Mouse (Mus musculus) subcutaneous adipose tissue, adult 2 months (tissue): ENCODE measurements around the gene 1700080O16Rik. TPM values are rescaled to one million over a fixed set of nuclear protein-coding genes. Genes with fewer than 3 reads are reported as not detected.

Experiments
- polyA plus RNA-seq: library from polyadenylated mRNA; depleted of rRNA; stranded (reverse); fragments of >200 nt; gene quantifications from 2 replicates; pipeline ENCODE4 v1.2.3, GENCODE M21; 2012; ENCODE audit warnings: low replicate concordance; rRNA removed

Gene 1700080O16Rik
- not detected in 2 replicates for polyA plus RNA-seq

GRCm38 (mm10) chrX:51972672-51973071 is at the start of gene 1700080O16Rik:
Gene 1700080O16Rik, minus strand, starts transcription at chrX:51972772.

Other genes with a start within 250 kb of the 1700080O16Rik start
- not detected in 2 replicates for gene Usp26, start 171.5 kb downstream of the 1700080O16Rik start, polyA plus RNA-seq
- gene Gpc4, start 192.5 kb upstream of the 1700080O16Rik start, polyA plus RNA-seq: 26.9 and 54.4 TPM in 2 replicates